Mouse (Mus musculus) lung, adult 2 months (tissue): ENCODE data around the gene Foxd2. TPM values are rescaled to one million over a fixed set of nuclear protein-coding genes. Genes with fewer than 3 reads are reported as not detected.

ENCODE experiments used
- DNase-seq: peaks from one replicate; pipeline ENCODE4 v3.0.0; 2022
- H3K4me1 ChIP-seq: fragments of 200-500 bp; 2 replicates; pipeline ENCODE4 v1.6.1; 2011; ENCODE audit warnings: low read length; ENCODE audit not compliant: control insufficient read depth, insufficient read depth
- H3K4me3 ChIP-seq: fragments of 200-500 bp; replicated peaks from 2 replicates; pipeline ENCODE3; 2011; ENCODE audit warnings: low read depth, mild to moderate bottlenecking, control low read depth, low read length; ENCODE audit errors: extremely low read depth
- CTCF ChIP-seq: fragments of 200-500 bp; IDR thresholded peaks from 2 replicates; pipeline ENCODE4 v1.5.1; 2011; ENCODE audit warnings: mild to moderate bottlenecking, low read length, control low read depth; ENCODE audit not compliant: insufficient read depth
- POLR2A ChIP-seq: fragments of 200-500 bp; IDR thresholded peaks from 2 replicates; pipeline ENCODE4 v1.6.1; 2011; ENCODE audit warnings: low read depth, mild to moderate bottlenecking, control low read depth, low read length, borderline replicate concordance; ENCODE audit errors: extremely low read depth
- WGBS: fragments of 180-500 bp; shearing (Covaris S2); methylation state at CpG from one replicate; pipeline ENCODE4 v1.1.7; 2018; 5-methylcytosine and 5-hydroxymethylcytosine counted together
- polyA plus RNA-seq: library from polyadenylated mRNA; depleted of rRNA; stranded (reverse); fragments of >200 nt; gene quantifications from 2 replicates; pipeline ENCODE4 v1.2.3, GENCODE M21; 2012

Foxd2 gene
- polyA plus RNA-seq, 1 experiment = 0.53 TPM

DNA sequence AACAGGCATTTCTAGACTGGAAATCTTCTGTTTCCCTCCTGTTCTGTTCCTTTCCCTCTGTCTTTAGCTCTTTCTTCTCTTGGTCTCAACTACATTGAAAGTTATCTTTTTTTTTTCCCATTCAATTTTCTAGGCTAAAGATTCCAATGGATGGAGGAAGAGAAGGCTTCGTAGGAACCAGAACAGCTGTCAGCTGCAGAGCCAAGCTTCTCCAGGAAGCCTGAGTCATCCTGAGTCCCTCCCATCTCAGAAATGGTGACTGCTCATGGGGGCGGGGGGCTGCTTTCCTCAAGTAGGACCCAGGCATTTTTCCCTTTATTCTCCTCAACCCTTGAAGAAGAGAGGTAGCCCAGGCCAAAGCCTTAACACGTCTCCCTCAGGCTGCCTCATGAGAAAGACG is 7.4 kb upstream of the Foxd2 start:
- no peaks in the 10 kb centered on the region for H3K4me1 ChIP-seq
- no peak for DNase-seq
- WGBS = 75% methylated on average over 4 of the region's 4 CpGs
- no peak overlapping the region for H3K4me3 ChIP-seq
- TF ChIP-seq POLR2A (no peak), CTCF (no peak)

DNA sequence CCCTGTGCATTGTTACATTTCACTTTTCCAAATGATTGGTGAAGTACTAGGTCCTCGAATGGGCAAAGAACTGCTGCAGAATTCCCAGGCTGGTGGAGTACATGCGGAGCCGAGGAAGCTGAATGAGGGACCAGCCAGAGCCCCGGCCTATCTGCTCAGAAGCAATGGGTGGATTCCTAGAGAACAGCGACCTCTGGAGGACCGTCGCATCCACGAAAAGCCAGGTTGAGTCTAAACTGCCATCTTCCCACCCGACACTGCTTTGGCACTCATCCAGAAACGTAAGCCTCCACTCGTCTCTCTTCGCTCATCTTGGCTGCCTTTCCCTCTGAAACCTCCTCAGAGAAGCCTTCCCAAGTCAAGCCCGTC is 4.9 kb upstream of the Foxd2 start:
- 29% methylated on average over 13 of the region's 13 CpGs for WGBS
- Histone ChIP-seq H3K4me1 (0 out of 2 replicates have a peak, but pooled peaks cover 2% of the 10 kb centered on the region), H3K4me3 (no peak overlapping the region)
- TF ChIP-seq CTCF = peak; percentile 65
- no peak for TF ChIP-seq POLR2A
- peak; percentile 40 for DNase-seq

DNA sequence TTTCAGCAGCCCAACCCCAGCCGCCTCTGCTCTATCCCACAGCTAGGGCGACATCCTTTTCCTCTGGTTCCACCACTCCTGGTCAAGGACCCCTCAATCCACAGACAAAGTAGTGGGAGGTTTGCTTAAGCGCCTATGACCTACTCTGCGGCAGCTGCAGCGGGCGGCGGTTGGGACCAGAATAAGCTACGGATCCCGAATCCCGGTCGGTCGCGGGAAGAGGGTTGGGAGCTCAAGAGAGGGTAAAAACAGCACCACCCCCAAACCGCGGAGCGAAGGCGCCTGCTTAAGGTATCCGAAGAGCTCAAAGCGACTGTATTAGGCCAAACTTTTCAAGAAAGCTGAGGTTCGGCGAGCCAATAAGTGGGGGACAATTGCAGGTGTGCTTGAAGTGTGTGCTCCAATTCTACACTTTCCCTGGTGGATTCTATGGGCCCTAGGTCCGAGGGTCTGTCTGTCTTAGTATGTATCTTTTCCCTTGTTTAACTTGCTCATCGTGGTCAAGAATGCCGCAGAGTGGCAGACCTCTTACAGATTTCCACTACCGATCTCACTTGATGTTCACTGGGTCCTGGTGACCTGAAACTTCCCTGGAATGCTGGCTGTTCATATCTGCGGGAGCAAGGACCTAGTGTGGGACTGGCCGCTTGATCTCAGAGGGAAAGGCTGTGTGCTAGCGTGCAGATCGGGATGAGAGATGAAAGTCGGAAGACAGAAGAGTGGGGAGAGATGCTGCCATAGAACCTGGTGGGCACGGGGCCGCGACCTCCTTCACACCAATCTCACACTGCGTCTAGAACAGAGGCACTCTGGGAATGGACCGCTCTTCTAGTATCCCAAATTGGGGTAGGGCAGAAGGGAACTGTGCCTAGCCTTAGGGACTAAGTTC is 4.3 kb upstream of the Foxd2 start:
- Histone ChIP-seq H3K4me3 (no peak overlapping the region), H3K4me1 (0 out of 2 replicates have a peak, but pooled peaks cover 2% of the 10 kb centered on the region)
- no peak for DNase-seq
- whole genome bisulfite sequencing = 45% methylated on average over 35 of the region's 35 CpGs
- TF ChIP-seq CTCF = no peak
- TF ChIP-seq POLR2A = no peak

DNA sequence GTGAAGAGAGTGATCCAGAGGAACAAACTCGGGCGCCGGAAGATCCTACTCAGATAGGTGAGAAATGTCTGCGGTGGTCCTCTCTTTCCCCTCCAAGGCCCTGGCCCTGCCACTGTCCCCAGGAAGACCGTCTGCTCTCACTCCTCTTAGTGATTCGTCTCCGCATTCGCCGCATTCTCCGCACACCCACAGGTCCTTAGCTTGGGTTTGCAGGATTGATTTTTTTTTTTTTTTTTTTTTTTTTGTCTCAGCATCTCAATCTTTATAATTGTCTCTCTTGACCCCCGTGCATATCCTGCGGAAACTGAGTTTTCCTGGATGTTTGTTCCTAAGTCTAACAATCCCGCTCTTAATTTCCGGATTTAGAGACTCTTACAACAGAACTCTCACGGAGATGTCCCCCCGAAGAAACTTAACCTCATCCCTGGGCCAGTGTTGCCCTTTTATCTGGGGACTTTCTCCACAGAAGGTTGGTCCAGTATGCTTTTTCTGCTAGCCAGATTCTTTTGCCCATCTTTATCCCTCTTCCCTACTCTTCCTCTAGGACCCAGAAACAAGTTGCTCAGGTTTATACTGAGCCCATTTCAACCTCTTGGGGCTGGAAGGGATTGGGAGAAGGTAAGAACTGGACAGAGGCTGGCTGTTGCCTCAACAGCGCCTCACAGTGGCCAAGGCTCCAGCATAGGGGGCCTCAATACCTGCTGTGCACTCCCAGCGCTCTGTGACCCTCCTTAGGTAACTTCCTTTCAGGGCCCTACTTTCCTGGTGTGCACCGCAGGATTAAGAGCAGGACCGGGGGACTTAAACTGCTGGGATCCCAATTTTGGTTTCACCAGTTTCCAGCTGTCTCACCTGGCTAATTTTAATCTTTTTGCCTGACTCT is 1.2 kb upstream of the Foxd2 start:
- 10% methylated on average over 20 of the region's 20 CpGs for WGBS
- DNase-seq = no peak
- H3K4me1 ChIP-seq = 0 out of 2 replicates have a peak, but pooled peaks cover 2% of the 10 kb centered on the region
- H3K4me3 ChIP-seq = peak overlapping the region; percentile 80
- TF ChIP-seq POLR2A = no peak
- peak; percentile 50; the same call in 1 of the 2 replicates for TF ChIP-seq CTCF

- peak; percentile 45 for DNase-seq
Observed at GRCm38 (mm10) chr4:114907951-114908828, 483 bp downstream of the Foxd2 start.

GRCm38 (mm10) chr4:114907056-114907917 is 1.4 kb downstream of the Foxd2 start:
- DNase-seq = no peak
- Histone ChIP-seq H3K4me1 (0 out of 2 replicates have a peak, but pooled peaks cover 2% of the 10 kb centered on the region), H3K4me3 (no peak overlapping the region)
- 14% methylated on average over 74 of the region's 74 CpGs for WGBS
- TF ChIP-seq POLR2A = no peak
- TF ChIP-seq CTCF = no peak

More at GRCm38 (mm10) chr4:114907951-114908828, 483 bp downstream of the Foxd2 start:
- WGBS = 1% methylated on average over 102 of the region's 103 CpGs
- TF ChIP-seq CTCF = no peak
- TF ChIP-seq POLR2A = no peak
- Histone ChIP-seq H3K4me1 (0 out of 2 replicates have a peak, but pooled peaks cover 2% of the 10 kb centered on the region), H3K4me3 (peak overlapping the region; percentile 67)

GRCm38 (mm10) chr4:114905969-114906680 is 2.5 kb downstream of the Foxd2 start:
- TF ChIP-seq CTCF (no peak), POLR2A (no peak)
- Histone ChIP-seq H3K4me3 (no peak overlapping the region), H3K4me1 (0 out of 2 replicates have a peak, but pooled peaks cover 2% of the 10 kb centered on the region)
- no peak for DNase-seq
- 73% methylated on average over 10 of the region's 10 CpGs for WGBS

DNA sequence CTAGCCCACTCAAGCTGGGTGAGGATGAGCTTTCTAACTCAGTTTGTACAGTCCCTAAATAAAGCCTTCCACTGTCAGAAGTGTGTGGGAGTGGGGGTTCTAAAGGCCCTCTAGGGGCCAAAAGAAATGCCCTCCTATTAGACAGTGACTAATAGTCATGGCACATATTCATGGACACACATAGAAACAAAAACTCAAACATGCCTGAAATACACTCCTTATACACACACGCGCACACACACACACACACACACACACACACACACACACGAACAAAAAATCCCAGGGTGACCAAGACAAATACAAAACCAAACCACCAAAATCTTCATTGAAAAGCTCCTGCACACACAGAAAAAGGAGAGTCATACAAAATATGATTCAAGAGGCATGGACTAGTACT is 3.2 kb downstream of the Foxd2 start:
- TF ChIP-seq CTCF (no peak), POLR2A (no peak)
- 88% methylated on average over 3 of the region's 3 CpGs for WGBS
- 0 out of 2 replicates have a peak, but pooled peaks cover 2% of the 10 kb centered on the region for H3K4me1 ChIP-seq
- no peak overlapping the region for H3K4me3 ChIP-seq
- DNase-seq = no peak
